ENCODE assay signal across 17 mouse cellular contexts in genomic region chr3:58267606-58268325, GRCm38 (mm10).
DNase-seq lines count a peak whose midpoint lies in the region; ATAC-seq and TF ChIP-seq lines count a peak whose summit lies in the region.
"Had no signal": no experiment of that assay in that cellular context is flagged by ENCODE, and none has a peak within 500 bp of the region (broad histone marks: within the 10 kb centered on the region; RNA-seq: fewer than 3 reads in every experiment).

No protein-coding gene starts in this region.

- no peak overlapping the region for H3K4me3 ChIP-seq in forebrain, embryonic 13.5 days
- H3K4me3 ChIP-seq in forebrain, embryonic 12.5 days (replicated peaks): no peak overlapping the region
- no peak overlapping the region for H3K4me3 ChIP-seq in limb, embryonic 14.5 days (replicated peaks; ENCODE audit: low read length)
- H3K4me3 ChIP-seq in limb, embryonic 10.5 days: no peak overlapping the region
- no peak overlapping the region for H3K4me3 ChIP-seq in neural tube, embryonic 15.5 days (replicated peaks)

- H3K9ac ChIP-seq in forebrain, embryonic 13.5 days: no peak overlapping the region
- no peak overlapping the region for H3K9ac ChIP-seq in forebrain, embryonic 12.5 days
- no peak overlapping the region for H3K9ac ChIP-seq in limb, embryonic 14.5 days (ENCODE audit: low read depth, low read length, severe bottlenecking)
- H3K9ac ChIP-seq in neural tube, embryonic 15.5 days (replicated peaks): no peak overlapping the region

- no peak overlapping the region for H3K27ac ChIP-seq in forebrain, embryonic 13.5 days
- no peak overlapping the region for H3K27ac ChIP-seq in forebrain, embryonic 12.5 days
- H3K27ac ChIP-seq in limb, embryonic 14.5 days (replicated peaks; ENCODE audit: low read depth, low read length): no peak overlapping the region
- no peak overlapping the region for H3K27ac ChIP-seq in limb, embryonic 10.5 days
- no peak overlapping the region for H3K27ac ChIP-seq in neural tube, embryonic 15.5 days (replicated peaks)
- H3K27ac ChIP-seq: stomach, postnatal 0 days had no signal

- WGBS in forebrain, embryonic 13.5 days: 77% methylated on average over 14 of the region's 14 CpGs
- 85% methylated on average over 14 of the region's 14 CpGs for WGBS in forebrain, embryonic 12.5 days
- 69% methylated on average over 14 of the region's 14 CpGs for WGBS in limb, embryonic 14.5 days
- 86% methylated on average over 14 of the region's 14 CpGs for WGBS in limb, embryonic 10.5 days
- WGBS in neural tube, embryonic 15.5 days: 78% methylated on average over 14 of the region's 14 CpGs

- ATAC-seq in forebrain, embryonic 13.5 days: peak; percentile 43; the same call in 1 of the 2 replicates
- no peak for ATAC-seq in forebrain, embryonic 12.5 days (ENCODE audit: low FRiP score)
- ATAC-seq in limb, embryonic 14.5 days (ENCODE audit: low FRiP score, low read depth): peak; percentile 50; the same call in 1 of the 2 replicates
- no peak for ATAC-seq in neural tube, embryonic 15.5 days (ENCODE audit: low FRiP score)
- ATAC-seq: Patski had no signal

- no peak for TF ChIP-seq CTCF in brain, embryonic 14.5 days (IDR thresholded peaks at IDR 0.05; ENCODE audit: borderline replicate concordance, extremely low read depth, insufficient read depth, insufficient read length)

- H3K4me2 ChIP-seq in forebrain, embryonic 13.5 days: no peak overlapping the region
- no peak overlapping the region for H3K4me2 ChIP-seq in forebrain, embryonic 12.5 days
- H3K4me2 ChIP-seq in limb, embryonic 14.5 days (replicated peaks; ENCODE audit: low read depth, low read length, severe bottlenecking): no peak overlapping the region
- no peak overlapping the region for H3K4me2 ChIP-seq in neural tube, embryonic 15.5 days

- no peaks in the 10 kb centered on the region for H3K36me3 ChIP-seq in forebrain, embryonic 13.5 days (ENCODE audit: poor library complexity, severe bottlenecking)
- H3K36me3 ChIP-seq in forebrain, embryonic 12.5 days (replicated peaks): no peaks in the 10 kb centered on the region
- H3K36me3 ChIP-seq in limb, embryonic 14.5 days (ENCODE audit: control insufficient read depth, insufficient read depth, low read length): no peaks in the 10 kb centered on the region
- no peaks in the 10 kb centered on the region for H3K36me3 ChIP-seq in limb, embryonic 10.5 days
- H3K36me3 ChIP-seq in neural tube, embryonic 15.5 days: no peaks in the 10 kb centered on the region

- no peaks in the 10 kb centered on the region for H3K4me1 ChIP-seq in forebrain, embryonic 13.5 days
- H3K4me1 ChIP-seq in forebrain, embryonic 12.5 days: no peaks in the 10 kb centered on the region
- H3K4me1 ChIP-seq in limb, embryonic 14.5 days (ENCODE audit: control insufficient read depth, insufficient read depth, low read length): no peaks in the 10 kb centered on the region
- no peaks in the 10 kb centered on the region for H3K4me1 ChIP-seq in limb, embryonic 10.5 days
- H3K4me1 ChIP-seq in neural tube, embryonic 15.5 days: no peaks in the 10 kb centered on the region

- no peak for TF ChIP-seq POLR2A in limb, embryonic 14.5 days (IDR thresholded peaks at IDR 0.05; ENCODE audit: borderline replicate concordance, extremely low read depth, insufficient read depth, insufficient read length)
- TF ChIP-seq POLR2A in brain, embryonic 14.5 days (IDR thresholded peaks at IDR 0.05; ENCODE audit: borderline replicate concordance, extremely low read depth, insufficient read depth, insufficient read length, poor library complexity, severe bottlenecking): no peak

- no peaks in the 10 kb centered on the region for H3K9me3 ChIP-seq in forebrain, embryonic 13.5 days (replicated peaks)
- no peaks in the 10 kb centered on the region for H3K9me3 ChIP-seq in forebrain, embryonic 12.5 days
- no peaks in the 10 kb centered on the region for H3K9me3 ChIP-seq in limb, embryonic 14.5 days (ENCODE audit: control insufficient read depth, low read length)
- H3K9me3 ChIP-seq in limb, embryonic 10.5 days (replicated peaks): no peaks in the 10 kb centered on the region
- H3K9me3 ChIP-seq in neural tube, embryonic 15.5 days (replicated peaks): no peaks in the 10 kb centered on the region

- H3K27me3 ChIP-seq in forebrain, embryonic 13.5 days: no peaks in the 10 kb centered on the region
- no peaks in the 10 kb centered on the region for H3K27me3 ChIP-seq in forebrain, embryonic 12.5 days
- no peaks in the 10 kb centered on the region for H3K27me3 ChIP-seq in limb, embryonic 14.5 days (ENCODE audit: control insufficient read depth, insufficient read depth, low read length)
- H3K27me3 ChIP-seq in limb, embryonic 10.5 days (ENCODE audit: low read depth, poor library complexity, severe bottlenecking): no peaks in the 10 kb centered on the region
- H3K27me3 ChIP-seq in neural tube, embryonic 15.5 days (replicated peaks): no peaks in the 10 kb centered on the region
- H3K27me3 ChIP-seq: Patski had no signal

- DNase-seq in limb, embryonic 14.5 days (ENCODE audit: low spot score): peak; percentile 49
- no peak for DNase-seq in limb, embryonic 10.5 days (ENCODE audit: low spot score)
- DNase-seq in brain, embryonic 14.5 days (ENCODE audit: low read depth): peak; percentile 35
- DNase-seq in layer of hippocampus, adult 9-11 months: peak; percentile 41
- DNase-seq in left cerebral cortex, postnatal 25 days (ENCODE audit: low spot score in 2 of 2): no peak
- DNase-seq: cerebellum, adult 9-10 months; embryo, embryonic 11 days; gastrocnemius, postnatal 14 days; kidney, adult 8-10 months; kidney, postnatal 4 days; spleen, adult 18-20 months; thymus, postnatal 4 days had no signal

- intact Hi-C loops in left cerebral cortex, postnatal 25 days (cut with DNase I): no loop called here

Comparison
In these comparisons a context has a peak if more than half of its experiments do, and no peak if none do; other contexts are left out.
1. ATAC-seq: peak in forebrain, embryonic 13.5 days (single experiment) and limb, embryonic 14.5 days (single experiment); none in forebrain, embryonic 12.5 days (single experiment) and neural tube, embryonic 15.5 days (single experiment).
2. DNase-seq: peak in limb, embryonic 14.5 days (single experiment), brain, embryonic 14.5 days (single experiment) and layer of hippocampus, adult 9-11 months (single experiment); none in limb, embryonic 10.5 days (single experiment) and left cerebral cortex, postnatal 25 days (0 of 2).